Mouse (Mus musculus) layer of hippocampus, postnatal 10 days (tissue): ENCODE measurements around the gene Adck2. TPM values are rescaled to one million over a fixed set of nuclear protein-coding genes. Genes with fewer than 3 reads are reported as not detected.

Experiments used
- DNase-seq, 2 experiments: peaks; one replicate each; pipeline ENCODE4 v3.0.0; 2021; ENCODE audit warnings: low spot score in 2 of 2
- total RNA-seq, 2 experiments: library from RNA; stranded (reverse); gene quantifications; 2 replicates each; pipeline ENCODE4 v1.2.3; 2021

Adck2 gene
- total RNA-seq, 2 experiments from 2014 or later = 26.4 to 28.1 TPM

- peak; percentile 49 to 61 for DNase-seq
Measured at GRCm38 (mm10) chr6:39556900-39557659, 16.6 kb upstream of the Adck2 start.

- DNase-seq = peak; percentile 89 to 94
Measured at GRCm38 (mm10) chr6:39557723-39558261, 15.9 kb upstream of the Adck2 start, which contains the start of gene Dennd2a. TSS of gene Dennd2a (minus strand) at chr6:39557867.

- no peak for DNase-seq
Measured at GRCm38 (mm10) chr6:39559276-39559939, 14.3 kb upstream of the Adck2 start.

GRCm38 (mm10) chr6:39562166-39563015, 11.3 kb upstream of the Adck2 start:
- peak; percentile 82 to 88 for DNase-seq

GRCm38 (mm10) chr6:39567528-39567927, 6.1 kb upstream of the Adck2 start:
- DNase-seq = peak in 1 of 2 experiments; percentile 45

- no peak for DNase-seq
Measured at GRCm38 (mm10) chr6:39570426-39570825, 3.2 kb upstream of the Adck2 start.

GRCm38 (mm10) chr6:39574555-39574869, 839 bp downstream of the Adck2 start:
- no peak for DNase-seq

GRCm38 (mm10) chr6:39574951-39575350, 1.3 kb downstream of the Adck2 start:
- no peak for DNase-seq

- DNase-seq = no peak
Measured at GRCm38 (mm10) chr6:39579552-39579951, 5.9 kb downstream of the Adck2 start.

- no peak for DNase-seq
Measured at GRCm38 (mm10) chr6:39580558-39580957, 6.9 kb downstream of the Adck2 start.

GRCm38 (mm10) chr6:39581087-39581784, 7.6 kb downstream of the Adck2 start:
- DNase-seq = no peak

- no peak for DNase-seq
Measured at GRCm38 (mm10) chr6:39585517-39585916, 11.8 kb downstream of the Adck2 start, which contains the start of gene Gm42420. TSS of gene Gm42420 (plus strand) at chr6:39585753.

- DNase-seq = no peak
Measured at GRCm38 (mm10) chr6:39591481-39591880, 17.8 kb downstream of the Adck2 start.

- peak; percentile 94 to 95 for DNase-seq
Measured at GRCm38 (mm10) chr6:39592401-39593214, 18.9 kb downstream of the Adck2 start, which contains the start of gene Ndufb2. TSS of gene Ndufb2 (plus strand) at chr6:39592574.

GRCm38 (mm10) chr6:39600851-39601250, 27.2 kb downstream of the Adck2 start:
- DNase-seq = no peak

- DNase-seq = no peak
Measured at GRCm38 (mm10) chr6:39601828-39602227, 28.2 kb downstream of the Adck2 start.

- DNase-seq = no peak
Measured at GRCm38 (mm10) chr6:39604565-39604964, 30.9 kb downstream of the Adck2 start.

- DNase-seq = no peak
Measured at GRCm38 (mm10) chr6:39606056-39606455, 32.4 kb downstream of the Adck2 start.

- DNase-seq = no peak
Measured at GRCm38 (mm10) chr6:39606862-39607261, 33.2 kb downstream of the Adck2 start.

- DNase-seq = no peak
Measured at GRCm38 (mm10) chr6:39607365-39607764, 33.7 kb downstream of the Adck2 start.
